Mouse (Mus musculus) midbrain, embryonic 10.5 days (tissue): Measurements from ENCODE around the gene Hist1h2bf. TPM values are rescaled to one million over a fixed set of nuclear protein-coding genes. Genes with fewer than 3 reads are reported as not detected.

Experiments
- microRNA-seq: library from miRNA; unstranded; fragments of <30 nt; microRNA quantifications from one replicate; pipeline ENCODE4, GENCODE M21; 2017
- polyA plus RNA-seq: library from polyadenylated mRNA; unstranded; fragments of >200 nt; fragmentation: Nextera tagmentation; extraction: Ambion mirVana; gene quantifications from 2 replicates; pipeline ENCODE4 v1.2.1, GENCODE M21; 2016

Hist1h2bf gene
- polyA plus RNA-seq, 1 experiment from 2014 or later, result 3.8 TPM

Small RNA genes within 50 kb of the gene (microRNA-seq; reads per million reads assigned to microRNA genes)
- gene Gm44297, result 0.90 reads per million
- gene Gm44359, result not detected
- not detected for gene Gm44394

Other genes with a start within 250 kb of the Hist1h2bf start
- 55.6 and 58.6 TPM in 2 replicates for gene Zfp322a, start 205.0 kb downstream of the Hist1h2bf start, polyA plus RNA-seq
- 14.3 and 14.7 TPM in 2 replicates for gene Abt1, start 150.3 kb downstream of the Hist1h2bf start, polyA plus RNA-seq
- gene Btn1a1, start 108.3 kb downstream of the Hist1h2bf start, polyA plus RNA-seq, result 0.04 and 0.06 TPM in 2 replicates
- gene Btn2a2, start 85.3 kb downstream of the Hist1h2bf start, polyA plus RNA-seq, result 0.26 and 0.38 TPM in 2 replicates
- 2.0 and 4.1 TPM in 2 replicates for gene Hist1h4h, start 43.1 kb downstream of the Hist1h2bf start, polyA plus RNA-seq
- 4.7 and 9.5 TPM in 2 replicates for gene Hist1h2af, start 40.3 kb downstream of the Hist1h2bf start, polyA plus RNA-seq
- gene Hist1h3g, start 38.8 kb downstream of the Hist1h2bf start, polyA plus RNA-seq, result 5.5 and 5.6 TPM in 2 replicates
- gene Hist1h2bh, start 30.8 kb downstream of the Hist1h2bf start, polyA plus RNA-seq, result 1.00 and 1.0 TPM in 2 replicates
- gene Hist1h3f, start 30.1 kb downstream of the Hist1h2bf start, polyA plus RNA-seq, result 1.1 and 1.5 TPM in 2 replicates
- gene Hist1h4f, start 22.5 kb downstream of the Hist1h2bf start, polyA plus RNA-seq, result 1.7 TPM in 1 of 2 replicates, not detected in the other
- gene Hist1h1d, start 20.9 kb downstream of the Hist1h2bf start, polyA plus RNA-seq, result 0.58 and 0.63 TPM in 2 replicates
- 5.1 and 7.2 TPM in 2 replicates for gene Hist1h3e, start 11.8 kb downstream of the Hist1h2bf start, polyA plus RNA-seq
- 85.6 and 104 TPM in 2 replicates for gene Hist1h2ae, start 3.0 kb downstream of the Hist1h2bf start, polyA plus RNA-seq
- gene Hist1h2bg, start 2.8 kb downstream of the Hist1h2bf start, polyA plus RNA-seq, result 4.5 and 6.4 TPM in 2 replicates
- gene Hist1h2ad, start 185 bp upstream of the Hist1h2bf start, polyA plus RNA-seq, result 0.67 and 1.3 TPM in 2 replicates
- gene Hist1h3d, start 1.6 kb upstream of the Hist1h2bf start, polyA plus RNA-seq, result 6.2 and 10.8 TPM in 2 replicates
- gene Hist1h4d, start 7.4 kb upstream of the Hist1h2bf start, polyA plus RNA-seq, result 95.1 and 103 TPM in 2 replicates
- 3.1 and 3.2 TPM in 2 replicates for gene Hist1h2be, start 46.9 kb upstream of the Hist1h2bf start, polyA plus RNA-seq
- gene Hist1h1e, start 48.4 kb upstream of the Hist1h2bf start, polyA plus RNA-seq, result 18.0 and 22.4 TPM in 2 replicates
- 1.3 TPM in 2 replicates for gene Hist1h2ac, start 109.8 kb upstream of the Hist1h2bf start, polyA plus RNA-seq
- gene Hist1h2bc, start 110.0 kb upstream of the Hist1h2bf start, polyA plus RNA-seq, result 22.1 and 23.9 TPM in 2 replicates
- not detected in 2 replicates for gene Hist1h1t, start 121.6 kb upstream of the Hist1h2bf start, polyA plus RNA-seq
- 4.9 and 5.1 TPM in 2 replicates for gene Hist1h4c, start 124.3 kb upstream of the Hist1h2bf start, polyA plus RNA-seq
- 2.3 and 2.5 TPM in 2 replicates for gene Hfe, start 136.7 kb upstream of the Hist1h2bf start, polyA plus RNA-seq
- 8.8 and 9.5 TPM in 2 replicates for gene Hist1h1c, start 164.6 kb upstream of the Hist1h2bf start, polyA plus RNA-seq
- gene Hist1h3c, start 171.4 kb upstream of the Hist1h2bf start, polyA plus RNA-seq, result 7.3 and 9.5 TPM in 2 replicates
- gene Hist1h2bb, start 172.5 kb upstream of the Hist1h2bf start, polyA plus RNA-seq, result 2.3 and 2.4 TPM in 2 replicates
- 44.4 and 45.3 TPM in 2 replicates for gene Hist1h2ab, start 176.9 kb upstream of the Hist1h2bf start, polyA plus RNA-seq
- gene Hist1h3b, start 178.1 kb upstream of the Hist1h2bf start, polyA plus RNA-seq, result 8.1 and 11.3 TPM in 2 replicates
- 4.9 and 6.9 TPM in 2 replicates for gene Hist1h4b, start 182.8 kb upstream of the Hist1h2bf start, polyA plus RNA-seq
- 0.42 TPM in 1 of 2 replicates, not detected in the other for gene Hist1h4a, start 187.0 kb upstream of the Hist1h2bf start, polyA plus RNA-seq
- 3.6 and 3.9 TPM in 2 replicates for gene Hist1h3a, start 188.2 kb upstream of the Hist1h2bf start, polyA plus RNA-seq
- gene Hist1h1a, start 189.5 kb upstream of the Hist1h2bf start, polyA plus RNA-seq, result 1.7 and 2.7 TPM in 2 replicates
- 0.20 TPM in 1 of 2 replicates, not detected in the other for gene Trim38, start 195.7 kb upstream of the Hist1h2bf start, polyA plus RNA-seq
- not detected in 2 replicates for gene Slc17a2, start 232.8 kb upstream of the Hist1h2bf start, polyA plus RNA-seq